Mouse (Mus musculus): ENCODE data around the gene Bicc1.
"Not testable (repeated sequence)": the region's sequence is repeated elsewhere in the genome, so short reads cannot be mapped to it uniquely, and the experiment has no call there.

Bicc1 gene

DNA sequence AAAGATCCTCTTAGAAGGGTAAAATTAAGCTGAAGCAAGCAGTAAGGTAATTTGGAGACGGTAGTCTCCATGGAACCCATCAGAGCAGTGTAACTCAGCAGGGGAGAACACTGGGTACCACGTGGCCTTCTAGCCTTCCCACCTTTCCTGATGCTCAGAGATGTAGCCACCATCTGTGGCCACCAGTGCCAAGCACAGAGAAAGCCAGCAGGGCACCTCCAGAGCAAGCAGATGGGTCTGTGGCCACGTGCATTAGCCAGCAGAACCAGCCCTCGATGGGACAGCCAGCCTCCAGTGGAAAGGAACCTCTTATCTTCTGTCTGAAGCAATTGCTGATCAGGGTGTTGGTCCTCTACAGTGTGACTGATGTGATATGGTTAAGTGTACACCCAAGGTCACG, 172.1 kb downstream of the Bicc1 start:
- DNase-seq = no peak

DNA sequence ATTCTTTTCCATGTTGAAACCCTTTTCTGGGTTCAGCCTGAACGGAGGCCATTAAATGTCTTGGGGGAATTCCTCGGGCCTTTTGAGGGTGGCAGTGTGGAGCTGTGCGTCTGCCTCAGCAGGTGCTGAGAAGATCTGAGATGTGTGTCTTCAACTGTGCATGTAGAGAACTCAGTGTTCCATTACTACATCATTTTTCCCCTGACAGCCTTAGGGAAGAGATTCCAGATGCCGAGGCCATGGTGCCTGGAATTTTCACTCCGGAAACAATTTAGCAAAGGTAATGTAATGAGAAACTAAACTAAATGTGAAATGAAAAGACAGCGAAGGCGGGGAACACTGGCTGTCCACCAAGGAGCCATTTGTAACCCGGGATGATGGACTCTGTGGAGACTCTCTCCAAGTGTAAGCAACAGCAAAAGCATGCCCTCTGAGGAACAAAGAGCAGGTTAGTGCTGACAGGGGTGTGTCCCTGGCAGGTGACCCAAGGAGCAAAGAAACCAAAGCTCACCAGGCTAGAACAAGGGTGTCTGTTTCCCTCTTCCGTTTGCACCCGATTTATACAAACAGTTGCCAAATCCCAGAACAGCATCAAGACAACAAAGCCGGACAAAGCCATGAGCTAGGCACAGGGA, 176.3 kb downstream of the Bicc1 start:
- no peak for DNase-seq

DNA sequence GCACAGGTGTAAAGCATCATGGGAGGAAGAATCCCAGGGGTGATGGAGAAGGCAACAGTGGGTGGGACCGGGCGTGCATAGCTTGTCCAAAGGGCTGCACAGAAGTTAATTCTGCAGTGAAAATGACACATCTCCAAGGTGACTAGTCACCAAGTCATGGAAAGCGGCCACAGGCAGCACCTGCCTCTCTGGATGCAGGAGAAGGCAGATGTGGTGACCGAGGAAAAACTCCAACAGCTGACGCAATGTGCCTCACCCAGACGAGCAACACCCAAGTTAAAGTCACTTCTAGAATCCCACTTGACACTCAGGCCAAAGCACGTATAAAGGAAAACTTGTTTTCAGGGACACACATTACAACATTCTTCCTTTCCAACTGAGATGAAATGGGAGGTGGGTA, 177.3 kb downstream of the Bicc1 start:
- DNase-seq = no peak

DNA sequence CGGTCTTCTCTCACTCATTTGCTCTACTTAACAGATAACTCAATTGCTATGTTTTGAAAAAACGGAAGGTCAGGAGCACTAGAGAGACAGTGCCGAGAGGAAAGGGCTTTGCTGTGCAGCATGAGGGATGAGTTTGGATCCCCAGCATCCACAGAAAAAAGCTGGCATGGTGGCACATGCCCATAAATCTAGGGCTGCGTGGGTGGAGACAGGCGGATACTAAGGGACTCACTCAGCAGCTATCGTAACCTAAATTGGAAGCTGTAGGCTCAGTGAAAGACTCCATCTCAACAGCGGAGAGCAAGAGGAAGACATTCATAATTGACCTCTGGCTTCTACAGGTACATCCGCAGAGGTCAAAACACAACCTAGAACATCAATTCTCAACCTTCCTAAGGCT, 179.8 kb downstream of the Bicc1 start:
- no peak for DNase-seq

DNA sequence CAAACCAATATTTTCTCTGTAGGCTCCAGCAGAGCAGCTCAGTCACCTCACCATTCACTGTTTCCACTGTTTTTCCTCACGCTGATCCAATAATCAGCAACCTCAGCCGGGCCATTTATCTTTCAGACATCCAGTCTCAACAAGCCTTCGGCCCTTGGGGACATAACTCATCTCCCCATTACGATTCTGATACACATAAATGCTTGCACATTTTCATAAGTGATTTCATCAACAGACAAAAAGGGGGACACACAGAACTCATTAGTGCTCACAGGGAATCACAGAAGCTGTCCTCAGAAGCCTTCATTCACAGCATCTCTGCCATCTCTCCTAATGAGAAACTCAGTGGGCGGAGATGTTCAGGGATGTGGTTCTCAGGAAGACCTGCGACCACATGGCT, 182.4 kb downstream of the Bicc1 start:
- no peak for DNase-seq

DNA sequence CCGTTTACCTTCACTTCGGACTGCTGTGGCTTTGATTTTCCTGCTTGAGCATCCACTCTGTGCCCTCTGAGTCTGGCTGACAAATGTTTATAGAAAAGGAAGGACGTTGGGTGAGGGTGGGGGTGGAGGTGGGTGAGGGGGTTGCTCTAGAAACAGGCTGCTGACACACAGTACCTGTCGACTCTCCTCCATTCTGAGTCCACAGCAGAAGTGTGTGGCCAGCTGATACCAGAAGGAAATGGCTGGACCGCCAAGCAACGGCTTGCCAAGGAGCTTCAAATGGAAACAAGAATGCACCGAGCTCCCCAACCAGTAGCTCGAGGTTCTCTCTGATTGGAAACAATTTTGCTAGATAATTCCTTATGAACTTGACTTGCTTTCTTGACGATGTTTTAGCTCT, 182.9 kb downstream of the Bicc1 start:
- DNase-seq = no peak

DNA sequence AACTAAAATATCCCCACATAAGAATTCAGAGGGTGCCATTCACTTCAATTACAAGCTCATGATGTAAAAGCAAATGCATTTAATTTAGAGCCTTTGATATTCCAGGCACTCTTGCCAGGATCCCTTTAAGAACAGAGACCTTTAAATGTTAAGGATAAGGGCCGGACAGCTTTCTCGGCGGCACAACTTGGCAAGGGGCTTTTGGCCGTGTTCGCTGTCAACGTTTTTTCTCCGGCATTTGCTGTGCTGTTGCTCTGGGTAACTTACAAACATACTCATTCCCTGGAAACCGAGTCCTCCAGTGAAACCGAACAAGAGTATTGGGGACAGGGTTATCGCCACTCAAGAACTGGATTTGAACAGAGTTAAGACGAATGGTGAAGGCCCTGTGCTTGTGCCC, 188.3 kb downstream of the Bicc1 start:
- DNase-seq = no peak

DNA sequence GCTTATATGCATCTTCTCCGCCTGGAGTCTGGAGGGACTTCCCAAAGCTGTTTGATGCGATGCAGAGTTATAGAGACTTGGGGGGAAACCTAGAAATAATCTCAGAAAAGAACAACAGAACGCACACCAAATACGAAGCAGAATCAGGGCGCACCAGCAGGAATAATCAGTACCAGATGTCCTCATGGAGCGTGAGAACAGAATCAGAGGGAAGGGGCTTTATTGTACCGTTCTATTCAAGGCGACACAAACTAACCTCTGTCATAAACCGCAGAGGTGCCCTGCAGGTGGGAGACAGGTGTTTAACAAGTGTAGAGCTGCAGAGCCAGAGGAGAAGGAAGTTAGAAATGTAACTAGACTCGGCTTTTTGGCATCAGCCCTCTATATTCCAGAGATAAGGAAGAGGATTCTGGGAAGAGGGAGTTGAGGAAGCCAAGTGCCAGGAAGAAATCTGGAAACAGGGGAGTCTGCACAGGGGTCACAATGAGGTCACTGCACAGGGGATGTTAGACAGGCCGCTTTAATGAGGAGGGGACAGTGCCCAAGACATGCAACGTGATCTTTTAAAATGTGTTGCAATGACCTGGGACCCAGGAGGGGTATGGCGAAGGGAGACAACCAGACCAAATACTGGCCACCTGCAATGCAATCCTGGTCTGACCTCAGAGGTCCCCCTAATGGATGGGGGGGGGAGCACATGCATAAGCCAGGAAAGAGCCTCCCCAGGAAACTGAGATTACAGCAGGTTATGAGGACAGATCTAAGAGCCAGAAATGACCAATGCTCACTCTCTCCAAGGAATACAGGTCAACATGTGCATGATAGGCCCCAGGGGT, 190.4 kb downstream of the Bicc1 start:
- DNase-seq = no peak

DNA sequence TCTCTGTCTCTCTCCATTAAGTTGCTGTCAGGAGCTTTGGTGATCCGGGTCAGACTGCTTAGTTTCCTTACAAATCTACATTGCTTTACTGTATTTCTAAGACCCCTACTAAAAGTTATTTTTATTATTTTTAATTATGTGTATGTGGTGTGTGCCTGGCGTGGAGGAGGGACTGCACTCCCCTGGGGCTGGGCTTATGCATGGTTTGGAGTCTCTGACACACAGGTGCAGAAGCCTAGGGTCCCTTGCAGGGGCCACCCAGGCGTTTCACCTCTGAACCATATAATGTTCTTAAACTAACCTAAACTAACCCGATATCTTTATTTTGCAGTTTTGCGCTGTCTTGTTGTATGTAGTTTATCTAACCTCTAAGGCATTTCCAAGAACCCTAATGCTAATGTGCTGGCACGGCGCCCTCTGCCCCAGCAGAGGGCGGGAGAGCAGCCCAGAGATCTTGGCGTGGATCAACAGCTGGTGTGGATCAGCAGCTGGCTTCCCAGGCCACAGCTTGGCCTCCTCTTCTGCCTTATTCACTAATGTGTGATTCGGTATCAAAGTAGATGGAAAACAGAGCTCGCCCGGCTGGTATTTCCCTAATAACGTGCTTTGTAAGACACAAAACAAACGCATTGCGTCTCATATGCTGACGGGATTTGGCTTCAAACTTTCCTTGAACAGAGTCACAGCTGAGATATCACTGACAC, 192.7 kb downstream of the Bicc1 start:
- no peak for DNase-seq

DNA sequence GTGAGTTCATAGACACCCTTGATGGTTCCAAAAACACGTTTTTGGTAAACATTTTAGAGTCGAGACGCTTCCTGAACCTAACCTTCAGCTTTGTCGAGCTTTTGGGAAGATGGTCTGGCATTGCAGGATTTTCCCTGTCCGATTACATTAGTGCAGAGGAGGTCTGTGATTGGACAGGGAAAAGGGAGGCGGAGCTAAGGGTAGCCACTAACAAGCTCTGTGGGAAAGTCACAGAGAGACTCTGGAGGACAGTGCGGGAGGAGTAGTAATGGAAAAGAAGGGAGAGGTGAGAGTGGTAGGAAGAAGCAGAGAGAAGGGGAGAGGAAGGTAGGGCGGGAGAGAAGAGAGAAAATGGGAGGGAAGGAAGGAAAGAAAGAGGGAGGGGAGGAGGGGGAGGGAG, 194.8 kb downstream of the Bicc1 start:
- no peak for DNase-seq

DNA sequence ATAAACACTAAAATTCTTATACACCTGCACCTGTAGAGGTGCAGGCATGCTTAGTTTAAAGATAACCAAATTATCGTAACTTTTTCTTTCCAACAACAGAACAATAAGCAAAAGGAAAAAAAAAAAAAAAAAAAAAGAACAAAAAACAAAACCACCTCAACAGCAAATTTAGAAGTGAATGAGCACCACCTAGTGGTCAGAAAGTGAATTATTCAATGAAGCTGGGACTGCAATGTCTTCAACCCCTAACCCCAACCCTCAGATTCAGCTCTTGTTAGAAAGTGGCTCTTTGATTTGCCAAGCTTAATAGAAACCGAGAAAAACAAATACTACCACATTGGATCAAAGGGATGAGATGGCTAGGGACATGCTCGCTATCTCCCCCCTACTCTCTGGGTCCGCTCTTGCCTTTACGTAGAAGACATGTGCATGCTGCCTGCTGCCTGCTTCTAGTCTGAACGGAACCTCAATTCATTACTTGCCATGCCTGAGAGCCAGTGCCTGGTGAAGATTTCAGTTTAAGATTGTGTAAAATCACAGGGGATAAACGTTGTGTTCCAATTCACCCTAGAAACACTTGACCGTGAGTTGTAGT, 195.8 kb downstream of the Bicc1 start:
- DNase-seq = peak; percentile 21 to 37

DNA sequence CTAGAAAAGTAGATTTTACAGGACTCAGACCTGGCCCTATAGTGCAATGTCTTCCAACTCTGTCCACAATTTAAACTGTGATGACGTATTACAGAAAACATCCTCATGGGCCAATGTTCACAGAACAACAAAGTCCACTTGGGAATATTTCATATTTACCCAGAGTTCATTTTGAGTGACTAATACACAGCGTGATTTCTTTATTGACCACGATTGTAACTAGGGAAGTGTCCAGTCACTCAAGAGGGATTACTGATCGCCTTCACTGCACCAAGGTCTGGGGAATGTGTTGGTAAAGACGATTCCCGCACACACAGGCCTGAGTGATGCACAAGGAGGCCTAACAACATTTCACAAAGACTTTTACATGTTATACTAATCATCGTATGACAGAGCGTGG, 197.9 kb downstream of the Bicc1 start:
- DNase-seq = no peak

DNA sequence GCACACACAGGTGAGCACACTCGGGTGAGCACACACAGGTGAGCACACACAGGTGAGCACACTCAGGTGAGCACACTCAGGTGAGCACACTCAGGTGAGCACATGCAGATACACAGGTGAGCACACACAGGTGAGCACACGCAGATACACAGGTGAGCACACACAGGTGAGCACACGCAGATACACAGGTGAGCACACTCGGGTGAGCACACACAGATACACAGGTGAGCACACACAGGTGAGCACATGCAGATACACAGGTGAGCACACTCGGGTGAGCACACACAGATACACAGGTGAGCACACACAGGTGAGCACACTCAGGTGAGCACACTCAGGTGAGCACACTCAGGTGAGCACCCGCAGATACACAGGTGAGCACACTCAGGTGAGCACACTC, 199.1 kb downstream of the Bicc1 start:
- DNase-seq = not testable (repeated sequence)

DNA sequence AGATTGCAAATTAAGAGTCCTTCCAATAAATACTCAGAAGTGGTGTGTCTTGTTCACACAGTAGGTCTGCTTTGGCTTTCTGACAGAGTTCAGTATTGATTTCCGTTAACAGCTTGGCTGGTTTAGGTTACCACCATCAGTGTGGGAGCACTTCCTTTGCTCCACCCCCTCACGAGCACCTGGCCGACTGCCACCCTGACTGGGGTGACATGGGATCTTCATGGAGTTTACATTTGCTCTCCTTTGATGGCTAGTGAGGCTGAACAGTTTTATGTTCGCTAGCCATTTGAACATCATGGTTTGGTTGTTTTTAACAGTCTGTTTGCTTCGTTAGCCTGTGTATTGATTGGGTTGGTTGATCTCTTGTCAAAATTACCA, 206.7 kb downstream of the Bicc1 start:
- no peak for DNase-seq

DNA sequence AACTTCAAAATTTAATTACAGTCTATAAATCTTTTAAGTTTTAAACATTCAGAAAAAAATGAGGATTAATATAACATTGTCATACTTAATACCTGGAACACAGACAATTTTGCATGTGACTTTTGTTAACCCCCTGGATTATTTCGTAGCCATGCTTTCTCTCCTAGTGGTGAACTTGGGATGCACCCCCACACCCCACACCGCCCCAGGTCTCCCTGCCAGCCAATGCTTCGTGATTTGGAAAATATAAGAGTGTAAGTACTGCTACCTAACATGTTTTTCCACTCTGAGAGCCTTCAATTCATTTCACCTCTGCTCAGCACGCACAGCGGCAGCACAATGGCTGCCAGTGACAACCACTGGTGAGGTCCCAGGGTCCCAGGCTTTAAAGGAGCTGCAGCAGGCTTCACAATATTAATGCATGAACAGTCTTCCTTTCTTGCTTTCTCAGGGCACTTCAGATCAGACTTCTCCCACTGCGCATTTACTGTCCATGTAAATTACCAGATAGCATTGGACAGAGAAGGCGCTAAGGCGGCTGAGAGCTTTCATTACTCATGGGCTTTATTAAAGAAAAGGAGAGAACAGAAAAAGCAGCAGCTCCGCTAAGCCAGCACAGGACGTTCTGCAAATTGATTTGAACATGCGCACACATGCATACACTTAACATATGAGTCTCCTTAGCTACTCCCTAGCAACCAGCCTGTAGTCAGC, 207.3 kb downstream of the Bicc1 start:
- DNase-seq = no peak

DNA sequence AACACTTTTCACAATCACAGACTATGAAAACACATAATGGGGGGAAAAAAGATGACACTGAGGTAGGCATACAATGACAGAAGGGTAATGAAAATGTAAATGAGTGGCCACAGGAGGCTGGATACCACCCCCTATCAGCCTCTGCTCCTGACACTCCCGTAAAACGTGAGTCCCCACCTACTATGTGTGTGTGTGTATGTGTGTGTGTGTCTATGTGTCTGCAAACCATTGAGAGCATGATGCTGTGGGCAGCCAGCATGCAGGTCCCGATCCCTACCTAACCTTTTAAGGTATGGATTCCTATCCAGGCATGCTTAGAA, 209.4 kb downstream of the Bicc1 start:
- DNase-seq = no peak

DNA sequence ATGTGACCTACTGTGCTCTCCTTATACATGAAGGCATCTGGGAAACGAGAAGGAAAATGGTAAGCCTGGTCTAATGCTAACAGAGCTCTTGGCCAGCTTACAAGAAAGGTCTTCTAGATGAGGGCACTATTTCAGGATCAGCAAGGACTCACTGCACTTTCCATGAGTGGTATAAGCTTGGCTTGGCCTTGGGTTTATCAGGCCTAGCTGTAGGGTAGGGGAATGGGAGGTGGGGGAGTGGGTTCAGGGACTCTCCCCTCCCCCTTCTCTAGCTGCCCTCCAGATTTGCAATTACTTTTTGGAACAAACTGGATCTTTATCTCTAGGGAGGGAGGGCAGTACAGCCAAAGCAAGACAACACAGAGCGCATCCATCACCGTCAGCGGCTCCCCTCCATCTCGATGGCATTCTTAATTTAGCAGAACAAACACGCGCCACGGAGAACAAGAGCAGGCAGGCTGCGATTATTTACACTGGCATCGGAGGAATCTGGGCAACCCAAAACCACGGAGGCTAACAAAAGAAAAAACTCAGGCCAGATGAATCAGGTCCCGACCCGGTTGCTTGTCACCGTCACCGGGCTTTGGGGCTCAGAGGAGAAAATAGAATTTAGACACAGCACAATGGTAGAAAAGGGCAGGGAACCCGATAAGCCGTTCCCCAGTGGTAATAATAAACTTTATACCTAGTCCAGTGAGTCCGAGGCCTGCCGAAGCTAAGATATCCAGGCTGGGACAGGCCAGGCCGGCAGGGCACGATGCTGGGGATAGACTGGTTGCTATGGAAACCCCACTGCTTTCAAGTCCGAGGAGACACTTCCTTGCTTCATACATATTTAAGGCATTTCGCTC, 210.0 kb downstream of the Bicc1 start:
- DNase-seq = no peak

DNA sequence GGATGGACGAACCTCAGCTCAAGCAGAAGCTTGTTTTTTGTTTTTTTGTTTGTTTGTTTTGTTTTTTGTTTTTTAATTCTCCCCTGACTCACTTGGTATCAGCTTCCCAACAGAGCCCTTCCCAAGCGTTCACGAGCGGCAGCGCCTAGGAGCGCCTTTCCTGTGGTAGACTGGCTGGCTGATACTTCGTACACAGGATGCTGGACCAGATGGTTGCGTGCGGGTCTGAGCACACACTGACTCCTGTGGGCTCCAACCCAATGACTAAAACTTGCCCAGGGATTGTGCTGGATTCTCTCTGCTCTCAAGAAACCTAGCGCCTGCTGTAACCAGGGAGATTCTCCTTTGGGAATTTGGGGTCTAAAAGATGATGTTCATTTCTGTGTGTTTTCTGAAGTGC, 211.2 kb downstream of the Bicc1 start:
- no peak for DNase-seq

DNA sequence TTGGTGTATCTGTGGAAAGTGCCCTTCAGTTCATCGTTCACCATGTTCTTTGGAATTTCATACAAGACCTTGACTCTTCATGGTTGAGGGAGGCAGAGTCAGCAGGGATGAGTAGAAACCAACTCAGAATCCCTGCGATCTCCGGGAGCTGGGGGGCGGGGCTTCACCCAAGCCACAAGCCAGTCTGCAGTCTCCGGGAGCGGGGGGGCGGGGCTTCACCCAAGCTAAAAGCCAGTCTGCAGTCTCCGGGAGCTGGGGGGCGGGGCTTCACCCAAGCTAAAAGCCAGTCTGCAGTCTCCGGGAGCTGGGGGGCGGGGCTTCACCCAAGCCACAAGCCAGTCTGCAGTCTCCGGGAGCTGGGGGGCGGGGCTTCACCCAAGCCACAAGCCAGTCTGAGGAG, 213.4 kb downstream of the Bicc1 start:
- DNase-seq = not testable (repeated sequence)

DNA sequence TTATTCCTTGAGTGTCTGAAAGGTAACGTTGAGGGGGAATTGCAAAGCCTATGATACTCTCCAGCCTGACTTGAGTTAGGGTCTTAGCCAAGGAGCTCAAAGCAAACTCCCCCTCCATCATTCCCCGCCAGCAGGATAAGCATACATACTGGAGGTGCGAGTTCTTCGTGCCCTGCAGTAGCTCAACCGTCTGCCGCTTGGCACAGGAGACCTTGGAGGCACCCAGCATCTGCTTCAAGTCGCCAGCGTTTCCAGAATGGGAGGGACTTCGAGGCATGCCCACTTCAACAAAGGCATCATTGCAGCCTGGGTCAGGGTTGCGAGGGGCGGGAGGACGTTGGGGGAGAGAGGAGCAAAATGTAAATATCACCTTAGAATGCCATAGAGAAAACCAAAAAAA, 214.4 kb downstream of the Bicc1 start:
- no peak for DNase-seq

DNA sequence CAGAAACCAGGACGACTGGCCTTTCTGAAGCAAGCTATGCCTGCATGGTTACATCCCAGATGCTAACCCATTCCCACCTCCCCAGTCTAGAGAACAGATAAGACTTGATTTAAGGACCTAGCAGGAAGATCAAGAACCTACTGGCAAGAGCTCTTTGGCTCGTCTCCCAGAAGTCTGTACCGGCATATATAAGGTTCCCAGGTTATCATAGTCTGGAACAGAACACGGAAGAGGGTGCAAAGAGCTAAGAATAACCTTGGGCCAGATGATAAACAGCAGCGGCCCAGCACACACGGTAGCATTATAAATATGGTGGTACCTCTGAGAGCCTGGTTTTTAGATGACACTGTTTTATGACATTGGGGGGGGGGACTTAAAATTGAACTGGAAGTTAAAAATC, 217.9 kb downstream of the Bicc1 start:
- no peak for DNase-seq

DNA sequence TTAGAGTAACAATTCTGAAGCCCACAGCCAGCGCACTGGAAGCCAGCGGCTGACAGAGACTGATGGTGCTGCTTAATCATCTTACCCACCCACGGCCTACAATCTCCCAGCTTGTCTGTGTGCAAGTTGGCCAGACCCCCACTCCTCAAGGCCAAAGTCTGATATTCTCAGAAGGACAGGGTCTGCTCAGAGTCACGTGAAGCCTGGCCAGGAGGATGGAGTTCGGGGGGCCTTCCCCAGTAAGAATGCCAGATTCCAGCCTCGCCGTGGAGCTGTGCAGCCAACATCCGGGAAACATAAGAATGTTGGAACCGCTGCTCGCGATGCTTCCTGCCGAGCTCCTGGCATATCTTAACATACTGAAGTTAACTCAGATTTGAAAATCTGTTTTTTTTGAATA, 219.7 kb downstream of the Bicc1 start:
- DNase-seq = no peak

Data from cerebellum, adult 18-20 months (tissue).